Mouse (Mus musculus) lung, postnatal 0 days (tissue): ENCODE measurements around the gene Bmp5.

Experiments
- CTCF ChIP-seq: IDR thresholded peaks from 2 replicates; pipeline ENCODE4 v1.5.1; 2016; ENCODE audit warnings: antibody characterized with exemption, mild to moderate bottlenecking
- EP300 ChIP-seq: IDR thresholded peaks from 2 replicates; pipeline ENCODE4 v1.6.1; 2016; ENCODE audit warnings: antibody characterized with exemption, mild to moderate bottlenecking, control low read depth

GRCm38 (mm10) chr9:75808659-75809058 is 33.5 kb downstream of the Bmp5 start:
- TF ChIP-seq CTCF (no peak), EP300 (no peak)
